Mouse (Mus musculus): ENCODE measurements around the gene Agmat. TPM values are rescaled to one million over a fixed set of nuclear protein-coding genes. Genes with fewer than 3 reads are reported as not detected.

The Agmat gene
- polyA plus RNA-seq, 1 experiment from 2014 or later: 1.6 TPM

DNA sequence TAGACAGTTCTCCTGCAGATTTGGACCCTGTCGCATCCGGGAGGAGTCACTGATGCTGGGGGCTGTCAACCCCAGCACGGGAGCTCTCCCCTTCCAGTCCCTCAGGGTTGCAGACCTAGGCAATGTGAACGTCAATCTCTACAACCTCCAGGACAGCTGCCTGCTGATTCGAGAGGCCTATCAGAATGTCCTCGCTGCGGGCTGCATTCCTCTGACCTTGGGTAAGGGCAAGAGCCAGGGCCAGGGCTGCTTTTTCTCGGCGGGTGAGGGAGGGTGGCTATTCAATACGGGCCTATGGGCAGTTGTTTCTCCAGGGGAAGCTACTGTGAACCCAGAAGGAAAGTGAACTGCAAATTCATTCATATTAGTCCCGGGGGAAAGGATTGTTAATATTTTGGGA is 3.1 kb downstream of the Agmat start:
- Histone ChIP-seq H3K27ac (ENCODE audit: low read depth, low read length) (no peak overlapping the region), H3K9me3 (ENCODE audit: control insufficient read depth, low read length) (no peaks in the 10 kb centered on the region), H3K9ac (ENCODE audit: low read depth, low read length) (no peak overlapping the region), H3K27me3 (ENCODE audit: control insufficient read depth, insufficient read depth, low read length) (no peaks in the 10 kb centered on the region), H3K36me3 (ENCODE audit: control insufficient read depth, insufficient read depth, low read length) (no peaks in the 10 kb centered on the region), H3K4me1 (ENCODE audit: control insufficient read depth, insufficient read depth, low read length) (peaks cover 4% of the 10 kb centered on the region; the same call in 1 of the 2 replicates), H3K4me2 (replicated peaks; ENCODE audit: low read depth, low read length) (no peak overlapping the region), H3K4me3 (ENCODE audit: low read length) (no peak overlapping the region)
- WGBS: 42% methylated on average over 11 of the region's 11 CpGs
- no peak for ATAC-seq (ENCODE audit: low FRiP score, low TSS enrichment)

DNA sequence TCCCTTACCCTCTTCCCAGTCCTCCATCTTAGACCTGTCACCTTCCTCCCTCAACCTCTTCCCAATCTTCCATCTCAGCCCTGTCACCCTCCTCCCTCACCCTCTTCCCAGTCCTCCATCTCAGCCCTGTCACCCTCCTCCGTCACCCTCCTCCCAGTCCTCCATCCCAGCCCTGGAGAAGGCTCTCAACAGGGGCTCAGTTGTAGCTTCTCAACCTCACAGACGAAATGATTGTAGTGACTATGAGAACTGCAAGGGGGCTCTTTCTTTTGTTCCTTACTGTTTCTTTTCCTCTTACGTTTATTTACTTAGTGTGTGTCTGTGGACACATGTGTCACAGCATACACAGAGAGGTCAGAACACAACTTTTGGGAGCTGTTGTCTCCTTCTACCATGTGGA is 4.4 kb downstream of the Agmat start:
- ATAC-seq (ENCODE audit: low FRiP score, low TSS enrichment): no peak
- no peaks in the 10 kb centered on the region for H3K27me3 ChIP-seq (ENCODE audit: control insufficient read depth, insufficient read depth, low read length)
- no peak overlapping the region for H3K9ac ChIP-seq (ENCODE audit: low read depth, low read length)
- H3K4me3 ChIP-seq (ENCODE audit: low read length): no peak overlapping the region
- no peak overlapping the region for H3K27ac ChIP-seq (ENCODE audit: low read depth, low read length)
- H3K36me3 ChIP-seq (ENCODE audit: control insufficient read depth, insufficient read depth, low read length): no peaks in the 10 kb centered on the region
- peaks cover 4% of the 10 kb centered on the region; the same call in 1 of the 2 replicates for H3K4me1 ChIP-seq (ENCODE audit: control insufficient read depth, insufficient read depth, low read length)
- no peak overlapping the region for H3K4me2 ChIP-seq (replicated peaks; ENCODE audit: low read depth, low read length)
- no peaks in the 10 kb centered on the region for H3K9me3 ChIP-seq (ENCODE audit: control insufficient read depth, low read length)
- 66% methylated on average over 3 of the region's 3 CpGs for WGBS

DNA sequence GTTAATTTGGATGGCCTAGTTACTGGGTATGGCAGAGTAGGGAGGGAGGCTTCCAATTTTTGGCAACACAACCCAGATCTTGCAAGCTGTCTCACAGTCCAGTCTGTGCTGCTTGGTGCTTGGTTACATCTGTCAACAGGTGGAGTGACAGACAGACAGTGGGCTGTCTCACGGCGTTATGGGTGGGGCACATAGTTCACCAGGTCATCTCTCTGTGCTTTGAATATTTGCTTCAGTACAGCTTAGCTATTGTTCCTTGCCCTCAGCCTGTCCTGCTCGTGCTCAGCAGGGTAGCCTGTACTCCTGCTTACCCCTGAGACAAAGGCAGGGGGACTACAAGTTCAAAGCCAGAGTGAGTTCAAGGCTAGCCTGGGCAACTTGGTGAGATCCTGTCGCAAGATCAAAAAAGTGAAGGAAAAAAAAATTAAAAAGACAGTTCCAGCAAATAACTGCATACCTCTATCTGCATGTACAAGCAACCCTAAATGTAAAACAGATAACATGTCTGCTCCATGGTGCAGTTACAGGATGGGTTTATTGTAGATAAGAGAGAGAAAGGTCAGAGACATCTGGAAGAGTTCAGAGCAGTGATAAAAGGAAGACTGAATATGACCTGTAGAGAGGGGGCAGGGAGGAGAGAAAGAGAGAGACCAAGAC is 5.1 kb downstream of the Agmat start:
- Histone ChIP-seq H3K27ac (ENCODE audit: low read depth, low read length) (no peak overlapping the region; the same call in 1 of the 2 replicates), H3K9ac (ENCODE audit: low read depth, low read length) (no peak overlapping the region)
- no peak for ATAC-seq (ENCODE audit: low FRiP score, low TSS enrichment)

DNA sequence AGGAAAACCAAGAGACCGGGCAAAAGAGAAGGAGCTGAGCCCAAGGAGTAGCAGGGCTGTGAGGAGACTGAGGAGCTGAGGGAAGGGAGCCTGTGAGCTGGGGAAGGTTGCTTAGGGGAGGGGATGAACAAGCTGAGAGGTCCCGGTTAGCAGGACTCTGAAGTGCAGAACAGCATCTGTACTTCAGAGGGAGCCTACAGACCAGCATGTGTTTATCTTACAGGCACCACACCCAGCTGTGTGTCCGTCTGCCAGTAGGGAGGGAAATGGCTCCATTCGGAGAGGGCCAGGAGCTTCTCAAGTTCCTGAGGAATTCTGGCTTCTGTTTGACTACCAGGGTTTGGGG is 5.6 kb downstream of the Agmat start:
- Histone ChIP-seq H3K27me3 (ENCODE audit: control insufficient read depth, insufficient read depth, low read length) (no peaks in the 10 kb centered on the region), H3K9ac (ENCODE audit: low read depth, low read length) (no peak overlapping the region), H3K4me2 (replicated peaks; ENCODE audit: low read depth, low read length) (no peak overlapping the region), H3K27ac (ENCODE audit: low read depth, low read length) (no peak overlapping the region; the same call in 1 of the 2 replicates), H3K9me3 (ENCODE audit: control insufficient read depth, low read length) (no peaks in the 10 kb centered on the region), H3K36me3 (ENCODE audit: control insufficient read depth, insufficient read depth, low read length) (no peaks in the 10 kb centered on the region), H3K4me1 (ENCODE audit: control insufficient read depth, insufficient read depth, low read length) (no peaks in the 10 kb centered on the region), H3K4me3 (ENCODE audit: low read length) (no peak overlapping the region)
- 5% methylated on average over 4 of the region's 4 CpGs for WGBS
- no peak for ATAC-seq (ENCODE audit: low FRiP score, low TSS enrichment)

More for the DNA sequence above, 5.1 kb downstream of the Agmat start:
- no peaks in the 10 kb centered on the region for H3K36me3 ChIP-seq (ENCODE audit: control insufficient read depth, insufficient read depth, low read length)
- H3K4me3 ChIP-seq (ENCODE audit: low read length): no peak overlapping the region
- H3K4me1 ChIP-seq (ENCODE audit: control insufficient read depth, insufficient read depth, low read length): peaks cover 4% of the 10 kb centered on the region; the same call in 1 of the 2 replicates
- WGBS: 58% methylated on average over 4 of the region's 4 CpGs
- H3K9me3 ChIP-seq (ENCODE audit: control insufficient read depth, low read length): no peaks in the 10 kb centered on the region
- H3K4me2 ChIP-seq (replicated peaks; ENCODE audit: low read depth, low read length): no peak overlapping the region
- H3K27me3 ChIP-seq (ENCODE audit: control insufficient read depth, insufficient read depth, low read length): no peaks in the 10 kb centered on the region

DNA sequence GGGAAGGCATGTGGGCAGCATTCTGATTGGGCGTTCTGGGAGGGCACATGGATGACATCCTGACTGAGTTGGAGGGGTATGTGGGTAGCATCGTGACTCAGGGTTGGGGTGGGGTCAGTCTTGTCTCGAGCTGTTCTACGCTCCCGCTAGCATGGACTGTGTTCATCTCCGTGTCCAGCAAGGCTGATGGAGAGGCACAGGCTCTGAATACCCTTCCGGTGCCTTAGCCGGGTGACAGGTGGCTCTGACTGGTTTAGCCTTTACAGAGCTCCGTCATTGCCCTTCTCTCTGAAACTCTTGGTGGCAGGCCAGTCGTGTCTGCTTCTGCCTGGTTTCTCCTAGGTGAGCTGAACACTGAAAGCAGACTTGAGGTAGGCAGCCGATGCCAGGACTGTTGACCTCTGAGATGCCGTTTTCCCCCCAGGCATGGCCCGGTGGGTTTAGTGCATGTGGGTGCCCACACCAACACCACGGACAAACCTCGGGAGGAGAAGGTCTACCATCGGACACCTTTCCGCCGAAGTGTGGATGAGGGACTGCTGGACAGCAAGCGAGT is 9.0 kb downstream of the Agmat start:
- H3K9me3 ChIP-seq (ENCODE audit: control insufficient read depth, low read length): no peaks in the 10 kb centered on the region
- no peak overlapping the region for H3K9ac ChIP-seq (ENCODE audit: low read depth, low read length)
- no peak overlapping the region for H3K4me3 ChIP-seq (ENCODE audit: low read length)
- no peak overlapping the region for H3K4me2 ChIP-seq (replicated peaks; ENCODE audit: low read depth, low read length)
- no peak; the same call in 1 of the 2 replicates for ATAC-seq (ENCODE audit: low FRiP score, low TSS enrichment)
- no peaks in the 10 kb centered on the region for H3K27me3 ChIP-seq (ENCODE audit: control insufficient read depth, insufficient read depth, low read length)
- no peaks in the 10 kb centered on the region for H3K36me3 ChIP-seq (ENCODE audit: control insufficient read depth, insufficient read depth, low read length)
- H3K4me1 ChIP-seq (ENCODE audit: control insufficient read depth, insufficient read depth, low read length): no peaks in the 10 kb centered on the region
- 91% methylated on average over 19 of the region's 19 CpGs for WGBS
- no peak overlapping the region for H3K27ac ChIP-seq (ENCODE audit: low read depth, low read length)

DNA sequence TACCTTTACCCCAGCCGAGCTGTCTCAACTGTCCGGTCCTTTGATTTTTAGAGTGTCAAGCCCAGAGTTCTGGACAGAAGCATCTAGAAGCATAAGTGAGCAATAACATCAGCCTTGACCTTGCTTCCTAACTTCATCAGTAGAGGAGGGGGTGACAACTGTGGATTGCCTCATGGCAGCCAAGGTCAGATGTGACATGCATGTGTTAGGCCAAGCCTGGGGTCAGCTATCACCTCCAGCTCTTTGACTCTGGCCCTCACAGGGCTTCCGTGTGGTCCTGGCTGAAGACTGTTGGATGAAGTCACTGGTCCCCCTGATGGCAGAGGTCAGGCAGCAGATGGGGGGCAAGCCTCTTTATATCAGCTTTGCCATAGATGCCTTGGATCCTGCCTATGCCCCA is 10.7 kb downstream of the Agmat start:
- no peak overlapping the region for H3K27ac ChIP-seq (ENCODE audit: low read depth, low read length)
- WGBS: 86% methylated on average over 3 of the region's 3 CpGs
- H3K4me2 ChIP-seq (replicated peaks; ENCODE audit: low read depth, low read length): no peak overlapping the region
- ATAC-seq (ENCODE audit: low FRiP score, low TSS enrichment): no peak
- H3K36me3 ChIP-seq (ENCODE audit: control insufficient read depth, insufficient read depth, low read length): peaks cover 2% of the 10 kb centered on the region; the same call in 1 of the 2 replicates
- no peaks in the 10 kb centered on the region for H3K27me3 ChIP-seq (ENCODE audit: control insufficient read depth, insufficient read depth, low read length)
- H3K9me3 ChIP-seq (ENCODE audit: control insufficient read depth, low read length): no peaks in the 10 kb centered on the region
- no peaks in the 10 kb centered on the region for H3K4me1 ChIP-seq (ENCODE audit: control insufficient read depth, insufficient read depth, low read length)
- H3K9ac ChIP-seq (ENCODE audit: low read depth, low read length): no peak overlapping the region
- no peak overlapping the region for H3K4me3 ChIP-seq (ENCODE audit: low read length)

DNA sequence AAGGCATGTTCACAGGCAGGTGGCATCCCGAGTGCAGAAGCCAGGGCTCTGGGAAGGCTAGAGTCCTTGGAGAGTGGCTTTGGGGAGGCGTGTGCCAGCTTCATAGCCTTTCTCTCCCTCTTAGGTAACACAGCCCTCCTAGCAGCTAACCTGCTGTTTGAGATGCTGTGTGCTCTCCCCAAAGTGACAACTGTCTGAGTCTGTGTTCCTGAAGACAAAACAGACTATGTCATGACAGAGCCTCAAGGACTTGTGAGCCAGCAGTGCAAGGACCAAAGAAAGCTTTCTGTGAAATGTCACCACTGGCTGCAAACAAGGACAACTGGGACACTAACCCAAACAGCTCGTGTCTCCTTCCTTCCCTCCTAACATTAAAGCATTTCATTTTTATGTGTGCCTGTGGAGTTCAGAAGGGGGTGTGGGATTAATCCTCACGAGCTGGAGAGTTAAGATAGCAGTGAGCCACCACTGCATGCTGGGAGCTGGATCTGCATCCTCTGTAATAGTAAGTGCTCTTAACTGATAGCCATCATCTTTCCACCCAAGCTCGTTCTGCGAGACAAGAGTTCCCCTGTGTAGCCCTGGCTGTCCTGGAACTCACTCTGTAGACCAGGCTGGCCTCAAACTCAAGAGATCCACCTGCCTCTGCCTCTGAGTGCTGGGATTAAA is 12.5 kb downstream of the Agmat start:
- Histone ChIP-seq H3K27me3 (ENCODE audit: control insufficient read depth, insufficient read depth, low read length) (no peaks in the 10 kb centered on the region), H3K4me3 (ENCODE audit: low read length) (no peak overlapping the region), H3K9ac (ENCODE audit: low read depth, low read length) (no peak overlapping the region), H3K36me3 (ENCODE audit: control insufficient read depth, insufficient read depth, low read length) (peaks cover 20% of the 10 kb centered on the region; the same call in 1 of the 2 replicates), H3K27ac (ENCODE audit: low read depth, low read length) (no peak overlapping the region), H3K4me1 (ENCODE audit: control insufficient read depth, insufficient read depth, low read length) (no peaks in the 10 kb centered on the region), H3K9me3 (ENCODE audit: control insufficient read depth, low read length) (no peaks in the 10 kb centered on the region), H3K4me2 (replicated peaks; ENCODE audit: low read depth, low read length) (no peak overlapping the region)
- WGBS: 76% methylated on average over 6 of the region's 6 CpGs
- ATAC-seq (ENCODE audit: low FRiP score, low TSS enrichment): no peak

DNA sequence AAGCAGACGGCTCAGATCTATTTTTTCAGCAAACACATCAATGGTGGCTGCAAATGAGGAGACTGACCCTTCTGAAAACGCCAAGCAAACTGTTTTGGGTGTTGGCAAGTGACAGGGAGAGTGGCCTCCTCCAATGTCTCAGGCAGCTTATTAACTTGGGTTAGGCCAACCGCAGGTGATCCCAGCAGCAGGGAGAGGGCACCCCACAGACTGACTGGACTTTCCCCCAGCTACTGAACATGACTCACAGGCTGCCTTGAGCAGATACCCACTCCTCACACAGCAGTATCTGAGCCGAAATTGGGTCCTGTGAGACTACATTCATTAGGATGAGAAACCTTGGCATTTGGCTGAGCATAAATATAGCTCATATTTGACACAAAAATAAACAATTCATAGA is 14.5 kb downstream of the Agmat start:
- Histone ChIP-seq H3K9me3 (ENCODE audit: control insufficient read depth, low read length) (no peaks in the 10 kb centered on the region), H3K9ac (ENCODE audit: low read depth, low read length) (no peak overlapping the region), H3K4me2 (replicated peaks; ENCODE audit: low read depth, low read length) (no peak overlapping the region), H3K4me1 (ENCODE audit: control insufficient read depth, insufficient read depth, low read length) (no peaks in the 10 kb centered on the region), H3K4me3 (ENCODE audit: low read length) (no peak overlapping the region), H3K27me3 (ENCODE audit: control insufficient read depth, insufficient read depth, low read length) (no peaks in the 10 kb centered on the region), H3K27ac (ENCODE audit: low read depth, low read length) (no peak overlapping the region), H3K36me3 (ENCODE audit: control insufficient read depth, insufficient read depth, low read length) (peaks cover 26% of the 10 kb centered on the region; the same call in 1 of the 2 replicates)
- no peak for ATAC-seq (ENCODE audit: low FRiP score, low TSS enrichment)
- 76% methylated on average over 4 of the region's 4 CpGs for WGBS

DNA sequence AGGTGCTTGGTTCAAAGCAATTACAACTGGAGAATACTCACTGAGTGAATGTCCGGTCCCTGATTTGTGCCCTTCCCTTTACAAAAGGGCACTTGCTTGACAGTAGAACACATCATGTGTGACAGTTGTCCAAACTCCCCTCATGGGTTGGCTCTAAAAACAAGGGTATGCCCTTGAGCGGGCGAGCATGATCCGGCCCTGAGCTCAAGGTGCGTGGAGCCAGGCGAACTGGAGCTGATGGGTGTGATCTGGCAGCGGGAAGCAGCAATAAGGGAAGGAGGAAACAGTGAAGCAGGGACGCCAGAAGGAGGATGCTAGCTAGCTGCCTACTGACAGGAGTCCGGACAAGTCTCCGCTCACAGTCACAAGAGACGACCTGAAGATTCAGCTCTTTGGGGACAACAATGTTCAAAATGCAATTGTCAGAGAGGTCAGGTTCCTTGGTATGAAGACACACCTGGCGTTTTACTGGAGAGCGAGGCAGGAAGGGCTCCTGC is 15.7 kb downstream of the Agmat start:
- H3K9me3 ChIP-seq (ENCODE audit: control insufficient read depth, low read length): no peaks in the 10 kb centered on the region
- no peak overlapping the region for H3K9ac ChIP-seq (ENCODE audit: low read depth, low read length)
- no peak overlapping the region for H3K4me3 ChIP-seq (ENCODE audit: low read length)
- H3K36me3 ChIP-seq (ENCODE audit: control insufficient read depth, insufficient read depth, low read length): peaks cover 28% of the 10 kb centered on the region; the same call in 1 of the 2 replicates
- no peaks in the 10 kb centered on the region for H3K27me3 ChIP-seq (ENCODE audit: control insufficient read depth, insufficient read depth, low read length)
- ATAC-seq (ENCODE audit: low FRiP score, low TSS enrichment): no peak
- no peaks in the 10 kb centered on the region for H3K4me1 ChIP-seq (ENCODE audit: control insufficient read depth, insufficient read depth, low read length)
- H3K4me2 ChIP-seq (replicated peaks; ENCODE audit: low read depth, low read length): no peak overlapping the region
- H3K27ac ChIP-seq (ENCODE audit: low read depth, low read length): no peak overlapping the region
- WGBS: 89% methylated on average over 13 of the region's 13 CpGs
